Mouse (Mus musculus): ENCODE results near the gene Cdk10. TPM values are rescaled to one million over a fixed set of nuclear protein-coding genes. Genes with fewer than 3 reads are reported as not detected.

The Cdk10 gene
- total and polyA plus RNA-seq, 3 experiments, result 24.8 to 35.7 (median 33.9) TPM

- H3K27me3 ChIP-seq (replicated peaks), result no peaks in the 10 kb centered on the region
- no peak overlapping the region for H3K9ac ChIP-seq (ENCODE audit: insufficient read depth, low read depth)
- no peaks in the 10 kb centered on the region for H3K79me2 ChIP-seq (replicated peaks; ENCODE audit: control insufficient read depth, extremely low read depth, insufficient read depth, poor library complexity, severe bottlenecking)
- H3K4me2 ChIP-seq (ENCODE audit: insufficient read depth, low read depth, poor library complexity, severe bottlenecking), result no peak overlapping the region
- H3K4me1 ChIP-seq (ENCODE audit: control insufficient read depth in 1 of 2, insufficient read depth in 2 of 2), result peaks cover 9 to 23% of the 10 kb centered on the region in 2 experiments
- H3K27ac ChIP-seq (ENCODE audit: insufficient read depth, low read depth), result no peak overlapping the region
- TF ChIP-seq JUND (conservative IDR thresholded peaks at IDR 0.05; ENCODE audit: low read depth, low read length) (no peak), RAD21 (IDR thresholded peaks at IDR 0.05; ENCODE audit: low read depth, low read length) (no peak), CHD1 (IDR thresholded peaks at IDR 0.05; ENCODE audit: low read depth, low read length) (no peak), MYC (IDR thresholded peaks at IDR 0.05; ENCODE audit: low read depth, low read length) (no peak), GABPA (IDR thresholded peaks at IDR 0.05; ENCODE audit: insufficient replicate concordance, low read depth, low read length) (no peak), SMC3 (IDR thresholded peaks at IDR 0.05; ENCODE audit: low read depth, low read length) (no peak), EP300 (IDR thresholded peaks at IDR 0.05; ENCODE audit: low read length) (no peak), SIN3A (IDR thresholded peaks at IDR 0.05; ENCODE audit: low read length) (no peak), USF2 (conservative IDR thresholded peaks at IDR 0.05; ENCODE audit: low read depth, low read length) (no peak), NRF1 (IDR thresholded peaks at IDR 0.05; ENCODE audit: low read depth, low read length) (no peak), TCF12 (IDR thresholded peaks at IDR 0.05; ENCODE audit: low read depth, low read length) (no peak), USF1 (IDR thresholded peaks at IDR 0.05; ENCODE audit: low read depth, low read length) (no peak), ZC3H11A (IDR thresholded peaks at IDR 0.05; ENCODE audit: low read depth, low read length) (no peak), PAX5 (IDR thresholded peaks at IDR 0.05; ENCODE audit: low read length) (no peak), UBTF (IDR thresholded peaks at IDR 0.05; ENCODE audit: low read depth, low read length) (no peak), MAZ (IDR thresholded peaks at IDR 0.05; ENCODE audit: low read depth, low read length) (no peak), HCFC1 (IDR thresholded peaks at IDR 0.05; ENCODE audit: low read depth, low read length) (no peak)
- in situ Hi-C loops (cut with MboI; ENCODE audit: low pct_ligation_motif_present, low pct_unique_long_range_greater_than_20kb, low sequenced_read_pairs) (no loop called here), dilution Hi-C loops (cut with MboI; ENCODE audit: extremely low pct_ligation_motif_present, extremely low pct_unique_long_range_greater_than_20kb, low sequenced_read_pairs) (no loop called here)
- DNase-seq (ENCODE audit: extremely low read depth), result no peak
- no peak overlapping the region for H3K4me3 ChIP-seq (replicated peaks in 1 of 3; ENCODE audit: low read depth in 2 of 3, low read length in 2 of 3, poor library complexity in 1 of 3)
- H3K9me3 ChIP-seq (replicated peaks; ENCODE audit: low read length), result no peaks in the 10 kb centered on the region
- H3K36me3 ChIP-seq (replicated peaks in 1 of 2; ENCODE audit: control insufficient read depth in 1 of 2, insufficient read depth in 1 of 2, low read length in 1 of 2), result peaks cover 43 to 81% of the 10 kb centered on the region in 2 experiments
Measured at GRCm38 (mm10) chr8:123279828-123280227, 55.2 kb downstream of the Cdk10 start.

GRCm38 (mm10) chr8:123280302-123281094, 55.9 kb downstream of the Cdk10 start:
- peaks cover 37 to 79% of the 10 kb centered on the region in 2 experiments for H3K36me3 ChIP-seq (replicated peaks in 1 of 2; ENCODE audit: control insufficient read depth in 1 of 2, insufficient read depth in 1 of 2, low read length in 1 of 2)
- no peak overlapping the region for H3K9ac ChIP-seq (ENCODE audit: insufficient read depth, low read depth)
- dilution Hi-C loops (cut with MboI; ENCODE audit: extremely low pct_ligation_motif_present, extremely low pct_unique_long_range_greater_than_20kb, low sequenced_read_pairs) (no loop called here), in situ Hi-C loops (cut with MboI; ENCODE audit: low pct_ligation_motif_present, low pct_unique_long_range_greater_than_20kb, low sequenced_read_pairs) (no loop called here)
- no peaks in the 10 kb centered on the region for H3K9me3 ChIP-seq (replicated peaks; ENCODE audit: low read length)
- no peak overlapping the region for H3K4me2 ChIP-seq (ENCODE audit: insufficient read depth, low read depth, poor library complexity, severe bottlenecking)
- H3K4me3 ChIP-seq (replicated peaks in 1 of 3; ENCODE audit: low read depth in 2 of 3, low read length in 2 of 3, poor library complexity in 1 of 3), result no peak overlapping the region
- peaks cover 9 to 23% of the 10 kb centered on the region in 2 experiments for H3K4me1 ChIP-seq (ENCODE audit: control insufficient read depth in 1 of 2, insufficient read depth in 2 of 2)
- H3K27me3 ChIP-seq (replicated peaks), result no peaks in the 10 kb centered on the region
- H3K79me2 ChIP-seq (replicated peaks; ENCODE audit: control insufficient read depth, extremely low read depth, insufficient read depth, poor library complexity, severe bottlenecking), result no peaks in the 10 kb centered on the region
- H3K27ac ChIP-seq (ENCODE audit: insufficient read depth, low read depth), result no peak overlapping the region
- no peak for TF ChIP-seq ETS1 (conservative IDR thresholded peaks at IDR 0.05; ENCODE audit: low read depth, low read length)
- no peak for TF ChIP-seq PAX5 (IDR thresholded peaks at IDR 0.05; ENCODE audit: low read length)
- TF ChIP-seq NRF1 (IDR thresholded peaks at IDR 0.05; ENCODE audit: low read depth, low read length), result no peak
- no peak for TF ChIP-seq CTCF (conservative IDR thresholded peaks at IDR 0.05 in 1 of 2, IDR thresholded peaks at IDR 0.05 in 1 of 2; ENCODE audit: low read depth in 2 of 2, low read length in 2 of 2)
- TF ChIP-seq BHLHE40 (IDR thresholded peaks at IDR 0.05; ENCODE audit: low read depth, low read length), result no peak
- TF ChIP-seq KAT2A (IDR thresholded peaks at IDR 0.05; ENCODE audit: insufficient replicate concordance, low read length), result no peak
- TF ChIP-seq GABPA (IDR thresholded peaks at IDR 0.05; ENCODE audit: insufficient replicate concordance, low read depth, low read length), result no peak
- TF ChIP-seq POLR2AphosphoS2 (IDR thresholded peaks at IDR 0.05; ENCODE audit: low read depth, low read length), result no peak
- no peak for TF ChIP-seq TBP (conservative IDR thresholded peaks at IDR 0.05; ENCODE audit: low read depth, low read length)
- no peak for TF ChIP-seq E2F4 (IDR thresholded peaks at IDR 0.05; ENCODE audit: insufficient replicate concordance, low read depth, low read length)
- TF ChIP-seq RAD21 (IDR thresholded peaks at IDR 0.05; ENCODE audit: low read depth, low read length), result no peak
- TF ChIP-seq POLR2A (IDR thresholded peaks at IDR 0.05; ENCODE audit: low read depth, low read length), result no peak
- TF ChIP-seq MAZ (IDR thresholded peaks at IDR 0.05; ENCODE audit: low read depth, low read length), result no peak
- no peak for TF ChIP-seq CHD1 (IDR thresholded peaks at IDR 0.05; ENCODE audit: low read depth, low read length)
- no peak for TF ChIP-seq ZC3H11A (IDR thresholded peaks at IDR 0.05; ENCODE audit: low read depth, low read length)
- no peak for TF ChIP-seq MXI1 (IDR thresholded peaks at IDR 0.05; ENCODE audit: low read depth, low read length)
- no peak for TF ChIP-seq CHD2 (IDR thresholded peaks at IDR 0.05; ENCODE audit: low read length)
- TF ChIP-seq NELFE (IDR thresholded peaks at IDR 0.05; ENCODE audit: low read depth, low read length), result no peak
- no peak for TF ChIP-seq ELF1 (IDR thresholded peaks at IDR 0.05; ENCODE audit: low read depth, low read length)
- DNase-seq (ENCODE audit: extremely low read depth), result no peak

Data from CH12.LX (cell line).